Mouse (Mus musculus): ENCODE results near the gene Tex36.

The Tex36 gene

DNA sequence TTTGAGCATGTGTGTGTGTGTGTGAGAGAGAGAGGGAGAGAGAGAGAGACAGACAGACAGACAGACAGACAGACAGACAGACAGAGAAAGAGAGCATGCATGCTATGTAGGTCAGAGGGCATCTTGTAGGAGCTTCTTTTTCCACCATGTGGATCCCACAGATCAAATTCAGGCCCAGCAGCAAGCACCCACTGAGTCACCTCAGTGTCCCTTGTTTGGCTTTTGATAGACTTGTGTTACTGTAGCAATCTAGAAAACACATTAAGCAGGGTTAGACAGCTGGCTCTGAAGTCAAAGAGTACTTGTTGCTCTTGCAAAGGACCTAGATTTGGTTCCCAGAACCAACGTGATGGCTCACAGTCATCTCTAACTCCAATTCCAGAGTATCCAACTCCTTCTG lies 10.2 kb downstream of the Tex36 start:
- DNase-seq (ENCODE audit: low read depth, low spot score): no peak

DNA sequence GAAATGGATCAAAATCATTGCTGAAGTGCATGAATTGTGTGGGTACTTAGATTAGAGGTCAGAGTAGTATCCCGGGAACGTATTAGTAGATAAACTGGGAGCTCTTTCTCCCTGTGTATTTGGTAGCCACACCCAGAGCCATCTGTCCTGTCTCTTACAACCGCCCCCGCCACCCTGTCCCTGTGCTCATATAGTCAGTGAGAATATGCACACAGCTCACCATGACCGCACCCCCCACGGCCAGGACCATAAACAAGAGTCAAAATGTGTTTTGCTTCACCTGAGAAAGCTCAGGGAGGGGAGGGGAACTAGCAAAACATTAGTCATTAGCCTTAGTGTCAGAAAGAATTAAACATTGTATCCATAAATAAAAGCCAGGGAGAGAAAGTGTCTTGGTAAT lies 18.7 kb downstream of the Tex36 start:
- no peak for DNase-seq (ENCODE audit: low read depth, low spot score)

DNA sequence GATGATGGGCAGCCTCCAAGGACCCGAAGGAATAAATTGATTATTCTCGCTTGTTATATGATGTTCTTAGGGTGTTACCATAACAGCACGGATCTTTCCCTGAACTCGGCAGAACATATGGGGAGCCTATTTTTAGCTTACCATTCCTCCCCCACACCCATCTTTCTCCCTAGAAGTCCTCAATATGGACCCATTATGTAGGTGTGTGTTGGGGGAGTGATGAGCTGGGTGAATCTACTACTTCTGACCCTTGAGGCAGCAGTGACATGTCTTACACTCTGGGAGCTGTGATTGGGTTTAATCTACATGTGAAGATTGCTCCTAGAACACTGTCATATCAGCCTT lies 21.7 kb downstream of the Tex36 start:
- DNase-seq (ENCODE audit: low read depth, low spot score): no peak

DNA sequence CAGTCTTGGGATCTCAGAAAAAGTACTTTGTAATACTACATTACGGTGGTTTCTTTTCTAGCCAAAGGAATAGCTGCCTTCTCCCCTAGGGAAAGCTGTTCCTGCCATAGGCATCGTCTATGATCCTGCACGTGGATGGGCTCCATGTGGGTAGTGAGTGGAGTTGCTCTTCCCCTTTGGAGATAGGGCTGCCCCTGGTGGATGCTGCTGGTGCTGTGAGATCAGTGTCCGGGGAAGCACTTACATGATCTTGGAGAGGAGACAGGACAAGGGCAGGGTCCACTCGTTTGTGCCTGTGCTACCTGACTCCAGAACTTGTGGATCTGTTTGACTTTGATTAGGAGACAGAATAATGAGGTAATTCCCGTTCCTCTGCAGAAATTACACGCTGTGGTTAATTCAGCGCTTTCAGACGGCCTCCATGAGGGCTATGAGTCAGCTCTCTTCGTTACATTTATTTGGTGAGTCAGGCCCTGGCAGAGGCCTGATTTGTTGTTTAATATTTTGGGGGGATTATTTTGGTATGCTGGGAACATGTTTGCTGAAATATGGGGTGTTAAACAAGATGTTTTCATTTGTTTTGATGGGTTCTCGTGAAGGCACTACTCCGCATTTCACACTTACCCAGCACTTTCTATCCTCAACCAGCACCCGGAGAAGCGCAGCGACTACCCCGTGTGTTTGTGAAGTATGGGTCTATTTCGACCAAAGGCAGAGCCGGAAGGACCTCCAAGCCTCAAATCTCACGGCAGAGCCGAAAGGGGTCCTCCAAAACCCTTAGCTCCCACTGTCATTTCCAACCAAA lies 22.3 kb downstream of the Tex36 start:
- DNase-seq (ENCODE audit: low read depth, low spot score): peak; percentile 24

DNA sequence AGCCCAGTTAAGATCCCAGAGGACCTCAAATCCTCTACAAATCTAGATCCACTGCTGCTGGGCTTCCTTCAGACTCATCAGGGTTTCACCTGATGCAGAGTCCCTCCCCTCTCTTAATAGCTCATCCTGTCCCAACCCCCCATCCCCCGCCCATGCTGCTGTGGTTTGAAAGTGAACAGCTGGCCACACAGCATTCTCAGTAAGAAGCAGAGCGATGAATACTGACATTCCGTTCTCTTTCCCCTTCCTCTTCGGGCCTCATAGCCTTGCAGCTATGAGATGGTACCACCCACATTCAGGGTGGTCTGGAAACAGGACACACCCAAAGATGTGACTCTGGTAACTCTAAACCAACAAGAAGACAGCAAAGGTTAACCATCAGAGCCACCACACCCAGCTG lies 25.1 kb downstream of the Tex36 start:
- peak; percentile 75 for DNase-seq (ENCODE audit: low read depth, low spot score)

- no peak for DNase-seq (ENCODE audit: low read depth, low spot score)
Observed at GRCm38 (mm10) chr7:133576281-133576680, 25.7 kb downstream of the Tex36 start.

- DNase-seq (ENCODE audit: low read depth, low spot score): peak; percentile 41
Observed at GRCm38 (mm10) chr7:133571927-133572326, 30.0 kb downstream of the Tex36 start.

DNA sequence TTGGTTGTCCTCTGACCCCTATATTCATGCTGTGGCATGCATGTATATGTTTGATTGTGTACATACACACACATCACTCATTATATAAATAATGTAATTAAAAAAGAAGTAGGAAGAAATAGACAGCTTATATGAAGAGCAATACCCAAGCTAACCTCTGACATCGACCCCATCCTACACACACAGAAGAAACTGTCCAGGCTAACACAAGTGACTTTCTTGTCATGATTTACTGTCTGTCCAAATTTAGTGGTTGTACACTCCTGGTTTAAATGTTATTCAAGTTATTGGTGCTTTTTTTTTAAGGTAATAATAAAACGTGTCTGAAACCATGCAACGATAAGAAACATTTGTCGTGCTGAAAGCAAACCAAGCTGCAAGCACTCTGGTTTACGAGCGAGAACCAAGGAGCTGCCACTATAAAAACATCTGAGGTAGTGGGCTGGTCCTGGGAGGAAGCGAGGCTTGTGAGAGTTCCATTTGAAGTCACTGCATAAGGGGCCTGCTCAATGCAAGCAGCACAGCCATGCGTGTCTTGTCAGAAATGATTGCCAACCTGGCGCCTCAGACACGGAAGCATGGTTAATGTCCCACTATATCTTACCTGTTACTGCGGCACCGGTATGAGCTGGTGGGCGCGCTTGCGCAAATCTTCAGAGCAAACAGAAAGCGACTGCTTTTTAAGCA lies 32.6 kb downstream of the Tex36 start:
- DNase-seq (ENCODE audit: low read depth, low spot score): no peak

DNA sequence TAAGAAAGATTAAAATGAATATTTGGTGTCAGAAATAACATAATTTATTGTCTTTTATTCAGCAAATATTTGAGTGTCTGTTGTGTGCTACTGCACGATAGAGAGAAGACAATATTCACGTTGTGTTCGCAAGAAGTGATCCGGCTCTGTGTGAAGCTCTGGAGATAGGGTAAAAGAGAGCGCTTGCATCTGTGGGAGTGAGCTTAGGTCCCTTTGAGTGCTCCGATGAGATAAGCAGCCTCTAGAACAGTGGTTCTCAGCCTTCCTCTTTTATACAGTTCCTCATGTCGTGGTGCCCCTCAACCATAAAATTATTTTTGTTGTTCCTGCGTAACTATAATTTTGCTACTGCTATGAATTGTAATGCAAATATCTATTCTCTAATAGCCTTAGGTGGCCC lies 37.4 kb downstream of the Tex36 start:
- DNase-seq (ENCODE audit: low read depth, low spot score): no peak

DNA sequence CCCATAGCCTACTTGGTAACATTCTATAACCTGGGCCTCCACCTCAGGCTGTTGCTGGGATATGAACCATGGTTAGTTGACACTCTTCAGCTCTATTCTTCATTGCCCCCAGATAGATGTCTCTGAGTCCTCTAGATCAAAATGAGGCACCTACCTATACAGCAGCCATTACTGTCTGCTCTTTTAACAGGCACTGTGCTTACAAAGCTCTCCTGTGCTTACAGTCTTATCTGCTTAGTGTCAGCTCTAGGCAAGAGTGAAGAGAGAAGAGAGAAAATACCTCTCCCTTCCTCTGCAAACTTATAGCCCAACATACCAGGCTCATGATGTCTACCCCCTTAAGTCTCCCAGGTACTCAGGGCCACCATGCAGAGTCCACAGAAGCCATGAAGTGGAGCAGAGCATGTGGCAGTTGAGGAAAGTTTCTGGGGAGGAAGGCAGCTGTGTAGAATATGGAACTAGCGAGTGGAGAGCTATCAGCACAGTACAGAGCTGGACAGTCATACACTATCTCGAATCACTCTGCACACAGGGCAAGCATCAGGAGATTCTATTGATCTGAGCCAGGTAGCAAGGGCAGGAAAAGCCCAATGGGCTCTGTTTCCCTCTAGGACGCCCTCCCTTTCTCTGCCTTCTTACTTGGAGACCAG lies 38.7 kb downstream of the Tex36 start:
- DNase-seq (ENCODE audit: low read depth, low spot score): no peak

- DNase-seq (ENCODE audit: low read depth, low spot score): peak; percentile 65
Observed at GRCm38 (mm10) chr7:133555786-133556492, 46.0 kb downstream of the Tex36 start.

- no peak for DNase-seq (ENCODE audit: low read depth, low spot score)
Observed at GRCm38 (mm10) chr7:133552306-133552991, 49.5 kb downstream of the Tex36 start.

DNA sequence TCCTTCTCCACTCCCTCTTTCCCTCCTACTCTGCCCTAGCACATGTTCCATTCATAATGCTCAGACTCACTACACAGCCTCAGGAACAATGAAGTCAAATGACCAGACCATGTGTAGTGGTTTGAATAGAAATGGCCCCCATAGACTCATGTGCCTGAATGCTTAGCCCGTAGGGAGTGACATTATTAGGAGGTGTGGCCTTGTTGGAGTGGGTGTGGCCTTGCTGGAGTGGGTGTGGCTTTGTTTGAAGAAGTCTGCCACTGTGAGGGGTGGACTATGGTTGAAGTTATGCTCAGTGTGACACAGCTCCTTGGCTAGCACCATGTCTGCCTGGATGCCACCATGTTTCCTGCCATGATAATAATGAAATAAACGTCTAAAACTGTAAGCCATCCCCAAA lies 51.0 kb downstream of the Tex36 start:
- peak; percentile 9 for DNase-seq (ENCODE audit: low read depth, low spot score)

DNA sequence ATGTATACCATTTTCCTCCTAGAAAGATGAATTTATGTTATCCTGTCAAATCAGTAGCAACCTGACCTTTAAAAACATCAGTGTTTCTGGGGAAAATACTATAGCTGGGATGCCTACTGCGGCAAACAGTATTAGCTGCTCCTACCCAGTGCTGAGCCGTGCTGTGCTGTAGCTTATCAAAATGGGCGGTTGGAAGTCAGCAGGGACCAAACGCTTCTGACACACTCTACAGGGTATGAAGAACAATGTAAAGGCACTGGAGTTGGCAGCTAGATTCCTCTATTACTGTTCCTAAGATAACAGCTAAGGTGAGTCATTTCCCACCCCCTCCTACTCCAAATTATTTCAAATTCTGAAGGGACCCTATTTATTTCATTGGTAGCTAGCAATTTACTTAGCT lies 53.5 kb downstream of the Tex36 start:
- DNase-seq (ENCODE audit: low read depth, low spot score): no peak

DNA sequence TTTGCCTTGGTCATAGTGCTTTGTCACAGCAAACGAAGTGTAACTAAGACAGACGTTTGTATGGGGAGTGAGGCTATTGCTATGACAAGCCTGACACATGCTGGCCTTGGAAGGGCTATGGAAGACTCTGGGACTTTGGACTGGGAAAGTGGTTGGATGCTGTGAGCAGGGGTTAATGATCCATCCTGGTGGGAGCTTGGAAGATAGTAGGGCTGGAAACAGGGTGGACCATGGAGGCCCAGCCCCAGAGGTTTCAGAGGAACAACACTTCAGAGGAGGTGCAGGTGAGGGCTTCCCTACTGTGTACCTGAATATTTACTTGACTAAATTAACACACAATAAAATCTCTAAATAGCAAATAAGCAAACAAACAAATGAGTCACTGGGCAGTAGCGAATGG lies 56.3 kb downstream of the Tex36 start:
- DNase-seq (ENCODE audit: low read depth, low spot score): no peak

GRCm38 (mm10) chr7:133544966-133545365 lies 57.0 kb downstream of the Tex36 start:
- no peak for DNase-seq (ENCODE audit: low read depth, low spot score)

GRCm38 (mm10) chr7:133543131-133543530 lies 58.8 kb downstream of the Tex36 start:
- no peak for DNase-seq (ENCODE audit: low read depth, low spot score)

- no peak for DNase-seq (ENCODE audit: low read depth, low spot score)
Observed at GRCm38 (mm10) chr7:133537366-133537765, 64.6 kb downstream of the Tex36 start.

Measured in R1 (cell line).